Mouse (Mus musculus) spleen, embryonic (tissue): ENCODE data around the gene Ppip5k2.

Source experiments
- CTCF ChIA-PET: fragments of 350-600 bp; sonication (Branson Sonifier 250); formaldehyde crosslinking; loops from one replicate; lab custom pipeline; 2022; lab: Charles Lee

Gene Ppip5k2

GRCm38 (mm10) chr1:97759841-97760240, 10.4 kb downstream of the Ppip5k2 start:
- CTCF ChIA-PET, result no interaction called here

GRCm38 (mm10) chr1:97754392-97754791, 15.8 kb downstream of the Ppip5k2 start:
- CTCF ChIA-PET, result no interaction called here

- CTCF ChIA-PET, result no interaction called here
These were observed 17.0 kb downstream of the Ppip5k2 start for GRCm38 (mm10) chr1:97753216-97753615.

GRCm38 (mm10) chr1:97748163-97748562, 22.0 kb downstream of the Ppip5k2 start:
- CTCF ChIA-PET, result no interaction called here

- CTCF ChIA-PET, result no interaction called here
These were observed 23.9 kb downstream of the Ppip5k2 start for GRCm38 (mm10) chr1:97746261-97746660.

GRCm38 (mm10) chr1:97745712-97746111, 24.5 kb downstream of the Ppip5k2 start:
- CTCF ChIA-PET, result no interaction called here

- CTCF ChIA-PET, result no interaction called here
These were observed 27.1 kb downstream of the Ppip5k2 start for GRCm38 (mm10) chr1:97743063-97743462.

GRCm38 (mm10) chr1:97729339-97729738, 40.9 kb downstream of the Ppip5k2 start:
- CTCF ChIA-PET, result no interaction called here

- CTCF ChIA-PET, result interaction anchor here (0.5 kb wide), 1 partner anchor 55 kb away, joined by 3 read pairs; no protein-coding TSS in a partner anchor
These were observed 43.5 kb downstream of the Ppip5k2 start for GRCm38 (mm10) chr1:97726730-97727129.

- CTCF ChIA-PET, result no interaction called here
These were observed 51.8 kb downstream of the Ppip5k2 start for GRCm38 (mm10) chr1:97718440-97718839.

GRCm38 (mm10) chr1:97714334-97714868, 55.8 kb downstream of the Ppip5k2 start:
- CTCF ChIA-PET, result no interaction called here

GRCm38 (mm10) chr1:97710520-97710919, 59.7 kb downstream of the Ppip5k2 start:
- CTCF ChIA-PET, result no interaction called here

GRCm38 (mm10) chr1:97705389-97705788, 64.8 kb downstream of the Ppip5k2 start:
- CTCF ChIA-PET, result no interaction called here

GRCm38 (mm10) chr1:97704646-97705045, 65.6 kb downstream of the Ppip5k2 start:
- CTCF ChIA-PET, result no interaction called here

- CTCF ChIA-PET, result no interaction called here
These were observed 71.1 kb downstream of the Ppip5k2 start for GRCm38 (mm10) chr1:97698956-97699570.

GRCm38 (mm10) chr1:97697273-97697672, 72.9 kb downstream of the Ppip5k2 start:
- CTCF ChIA-PET, result no interaction called here

GRCm38 (mm10) chr1:97693825-97694224, 76.4 kb downstream of the Ppip5k2 start:
- CTCF ChIA-PET, result no interaction called here

GRCm38 (mm10) chr1:97688756-97689155, 81.5 kb downstream of the Ppip5k2 start:
- CTCF ChIA-PET, result no interaction called here

- CTCF ChIA-PET, result no interaction called here
These were observed 93.6 kb downstream of the Ppip5k2 start for GRCm38 (mm10) chr1:97676526-97677177.

GRCm38 (mm10) chr1:97676115-97676514, 94.1 kb downstream of the Ppip5k2 start:
- CTCF ChIA-PET, result no interaction called here

- CTCF ChIA-PET, result no interaction called here
These were observed 97.4 kb downstream of the Ppip5k2 start for GRCm38 (mm10) chr1:97672849-97673248.

GRCm38 (mm10) chr1:97667288-97667687, 102.9 kb downstream of the Ppip5k2 start:
- CTCF ChIA-PET, result no interaction called here

GRCm38 (mm10) chr1:97662324-97662723, 107.9 kb downstream of the Ppip5k2 start:
- CTCF ChIA-PET, result no interaction called here
